Mouse (Mus musculus): ENCODE results near the gene Scgb1b3. TPM values are rescaled to one million over a fixed set of nuclear protein-coding genes. Genes with fewer than 3 reads are reported as not detected.

The Scgb1b3 gene
- not detected in 2 replicates for polyA plus RNA-seq (2015; fragmentation: Nextera tagmentation; extraction: Ambion mirVana)

- peaks cover 11% of the 10 kb centered on the region; the same call in 1 of the 2 replicates for H3K9me3 ChIP-seq (replicated peaks; ENCODE audit: control insufficient read depth, low read length)
- H3K27ac ChIP-seq (ENCODE audit: low read length): no peak within 1 kb of the TSS
- WGBS: 76% methylated on average over 3 of the region's 3 CpGs
- H3K4me2 ChIP-seq (ENCODE audit: low read depth, low read length): no peak within 1 kb of the TSS
- ATAC-seq (ENCODE audit: insufficient read depth, low FRiP score): no peak
- H3K36me3 ChIP-seq (ENCODE audit: control insufficient read depth, insufficient read depth, low read length): no peaks in the 10 kb centered on the region
- H3K4me3 ChIP-seq (replicated peaks; ENCODE audit: low read length): no peak within 1 kb of the TSS
- no peak within 1 kb of the TSS for H3K9ac ChIP-seq (ENCODE audit: low read length)
- H3K4me1 ChIP-seq (ENCODE audit: control insufficient read depth, insufficient read depth, low read length): no peaks in the 10 kb centered on the region
- no peaks in the 10 kb centered on the region for H3K27me3 ChIP-seq (ENCODE audit: control insufficient read depth, insufficient read depth, low read length)
Measured at GRCm38 (mm10) chr7:31375292-31375691, at the start of gene Scgb1b3. TSS of gene Scgb1b3 (plus strand) at chr7:31375592.

- Histone ChIP-seq H3K9ac (ENCODE audit: low read length) (no peak within 1 kb of the TSS), H3K4me1 (ENCODE audit: control insufficient read depth, insufficient read depth, low read length) (no peaks in the 10 kb centered on the region), H3K36me3 (ENCODE audit: control insufficient read depth, insufficient read depth, low read length) (no peaks in the 10 kb centered on the region), H3K27ac (ENCODE audit: low read length) (no peak within 1 kb of the TSS), H3K9me3 (replicated peaks; ENCODE audit: control insufficient read depth, low read length) (no peaks in the 10 kb centered on the region), H3K27me3 (ENCODE audit: control insufficient read depth, insufficient read depth, low read length) (no peaks in the 10 kb centered on the region), H3K4me2 (ENCODE audit: low read depth, low read length) (no peak within 1 kb of the TSS), H3K4me3 (replicated peaks; ENCODE audit: low read length) (no peak within 1 kb of the TSS)
- ATAC-seq (ENCODE audit: insufficient read depth, low FRiP score): no peak
- 66% methylated on average over 4 of the region's 4 CpGs for WGBS
Measured at GRCm38 (mm10) chr7:31362022-31362560, 13.3 kb upstream of the Scgb1b3 start, which contains the start of gene Scgb2b3. TSS of gene Scgb2b3 (minus strand) at chr7:31362072.

Other genes with a start within 250 kb of the Scgb1b3 start
- gene Scn1b, start 248.6 kb upstream of the Scgb1b3 start, polyA plus RNA-seq (2015; fragmentation: Nextera tagmentation; extraction: Ambion mirVana): 0.80 and 1.4 TPM in 2 replicates
- 56.7 and 57.9 TPM in 2 replicates for gene Gramd1a, start 219.7 kb upstream of the Scgb1b3 start, polyA plus RNA-seq (2015; fragmentation: Nextera tagmentation; extraction: Ambion mirVana)
- gene Scgb2b2, start 85.1 kb upstream of the Scgb1b3 start, polyA plus RNA-seq (2015; fragmentation: Nextera tagmentation; extraction: Ambion mirVana): not detected in 2 replicates
- gene Scgb1b2, start 83.8 kb upstream of the Scgb1b3 start, polyA plus RNA-seq (2015; fragmentation: Nextera tagmentation; extraction: Ambion mirVana): not detected in 2 replicates
- not detected in 2 replicates for gene Scgb2b3, start 13.5 kb upstream of the Scgb1b3 start, polyA plus RNA-seq (2015; fragmentation: Nextera tagmentation; extraction: Ambion mirVana)

Measured in stomach, embryonic 16.5 days (tissue).